Mouse (Mus musculus): Measurements from ENCODE around the gene Wnt16. TPM values are rescaled to one million over a fixed set of nuclear protein-coding genes. Genes with fewer than 3 reads are reported as not detected.

The Wnt16 gene
- polyA plus RNA-seq, 1 experiment, result not detected

DNA sequence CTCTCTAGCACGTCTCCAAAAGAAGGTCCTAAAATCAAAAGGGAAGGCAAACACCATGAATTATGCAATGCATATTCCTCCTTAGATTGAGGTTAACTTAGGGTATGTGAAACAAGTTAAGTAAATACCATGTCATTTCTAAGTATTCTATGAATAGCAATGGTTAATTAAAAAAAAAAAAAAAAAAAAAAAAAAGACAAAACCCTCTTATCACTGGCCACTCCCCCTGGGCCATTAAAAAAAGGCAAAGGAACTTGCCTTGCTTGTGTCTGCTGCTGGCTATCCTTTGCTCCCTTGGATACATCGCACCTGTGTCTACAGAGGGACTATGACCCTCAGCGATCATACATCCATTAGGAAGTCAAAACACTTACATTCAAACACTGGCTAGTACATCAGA, 55.3 kb downstream of the Wnt16 start:
- TF ChIP-seq E2F4 (IDR thresholded peaks at IDR 0.05; ENCODE audit: insufficient read depth), result no peak
- TF ChIP-seq MAX (IDR thresholded peaks at IDR 0.05; ENCODE audit: low read depth), result no peak
- no peak for TF ChIP-seq POLR2AphosphoS2 (IDR thresholded peaks at IDR 0.05; ENCODE audit: insufficient read length, low read depth)
- no peak for TF ChIP-seq TCF3 (IDR thresholded peaks at IDR 0.05; ENCODE audit: insufficient read length, low read depth)
- TF ChIP-seq TCF12 (IDR thresholded peaks at IDR 0.05; ENCODE audit: insufficient read depth, poor library complexity, severe bottlenecking), result no peak
- TF ChIP-seq MYOD1 (IDR thresholded peaks at IDR 0.05; ENCODE audit: control insufficient read depth in 1 of 3, insufficient read length in 2 of 3, low read depth in 2 of 3), result no peak
- TF ChIP-seq USF1 (IDR thresholded peaks at IDR 0.05; ENCODE audit: low read depth), result no peak
- no peak for TF ChIP-seq MYOG (IDR thresholded peaks at IDR 0.05; ENCODE audit: control insufficient read depth in 1 of 3, insufficient read depth in 1 of 3, insufficient read length in 2 of 3, low read depth in 2 of 3)
- no peak for TF ChIP-seq SRF (IDR thresholded peaks at IDR 0.05; ENCODE audit: control insufficient read depth, insufficient read length, low read depth)
- TF ChIP-seq POLR2A (IDR thresholded peaks at IDR 0.05; ENCODE audit: insufficient read length, low read depth), result no peak
- no peak for TF ChIP-seq REST (IDR thresholded peaks at IDR 0.05; ENCODE audit: insufficient read depth, insufficient read length)
- no peak for TF ChIP-seq CEBPB (IDR thresholded peaks at IDR 0.05; ENCODE audit: insufficient read depth, poor library complexity, severe bottlenecking)

DNA sequence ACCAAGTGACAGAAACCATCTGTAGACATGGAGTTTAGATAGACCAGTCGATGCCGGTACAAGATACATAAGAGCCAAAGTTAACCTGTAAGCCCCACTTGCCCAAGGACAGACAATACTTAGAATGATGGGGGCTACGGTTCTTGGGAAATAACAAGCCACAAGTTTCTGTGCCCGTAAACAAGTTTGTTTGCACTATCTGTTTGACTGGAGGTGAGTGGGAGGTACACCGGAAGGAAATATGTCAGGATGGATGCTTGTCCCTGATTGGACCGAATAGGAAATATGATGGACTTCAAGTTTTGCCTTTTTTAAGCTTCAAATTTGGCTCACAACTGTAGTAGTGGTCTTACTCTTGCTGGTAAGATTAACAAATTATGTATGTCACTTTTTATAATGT, 55.7 kb downstream of the Wnt16 start:
- H3ac ChIP-seq (ENCODE audit: control insufficient read depth, insufficient read length), result no peak overlapping the region
- H3K4me2 ChIP-seq (ENCODE audit: low read depth), result no peak overlapping the region
- no peak for TF ChIP-seq TCF12 (IDR thresholded peaks at IDR 0.05; ENCODE audit: insufficient read depth, poor library complexity, severe bottlenecking)
- no peak for TF ChIP-seq MAX (IDR thresholded peaks at IDR 0.05; ENCODE audit: low read depth)
- TF ChIP-seq SRF (IDR thresholded peaks at IDR 0.05; ENCODE audit: control insufficient read depth, insufficient read length, low read depth), result no peak
- no peak for TF ChIP-seq TCF3 (IDR thresholded peaks at IDR 0.05; ENCODE audit: insufficient read length, low read depth)
- no peak for TF ChIP-seq E2F4 (IDR thresholded peaks at IDR 0.05; ENCODE audit: insufficient read depth)
- TF ChIP-seq USF1 (IDR thresholded peaks at IDR 0.05; ENCODE audit: low read depth), result no peak
- no peak for TF ChIP-seq MYOD1 (IDR thresholded peaks at IDR 0.05; ENCODE audit: control insufficient read depth in 1 of 3, insufficient read length in 2 of 3, low read depth in 2 of 3)
- no peak for TF ChIP-seq REST (IDR thresholded peaks at IDR 0.05; ENCODE audit: insufficient read depth, insufficient read length)
- no peak for TF ChIP-seq POLR2AphosphoS2 (IDR thresholded peaks at IDR 0.05; ENCODE audit: insufficient read length, low read depth)
- TF ChIP-seq CEBPB (IDR thresholded peaks at IDR 0.05; ENCODE audit: insufficient read depth, poor library complexity, severe bottlenecking), result no peak
- no peak for TF ChIP-seq POLR2A (IDR thresholded peaks at IDR 0.05; ENCODE audit: insufficient read length, low read depth)
- TF ChIP-seq MYOG (IDR thresholded peaks at IDR 0.05; ENCODE audit: control insufficient read depth in 1 of 3, insufficient read depth in 1 of 3, insufficient read length in 2 of 3, low read depth in 2 of 3), result no peak
- no peaks in the 10 kb centered on the region for H3K27me3 ChIP-seq (ENCODE audit: control insufficient read depth, insufficient read depth, insufficient read length)
- H3K36me3 ChIP-seq (ENCODE audit: control insufficient read depth, insufficient read depth), result peaks cover 9% of the 10 kb centered on the region
- peaks cover 6% of the 10 kb centered on the region for H3K79me2 ChIP-seq (ENCODE audit: control insufficient read depth, insufficient read depth)
- H3K4me3 ChIP-seq, result no peak overlapping the region

More for the DNA sequence above, 55.3 kb downstream of the Wnt16 start:
- H3K4me2 ChIP-seq (ENCODE audit: low read depth), result no peak overlapping the region
- H3K79me2 ChIP-seq (ENCODE audit: control insufficient read depth, insufficient read depth), result peaks cover 6% of the 10 kb centered on the region
- peaks cover 9% of the 10 kb centered on the region for H3K36me3 ChIP-seq (ENCODE audit: control insufficient read depth, insufficient read depth)
- no peak overlapping the region for H3ac ChIP-seq (ENCODE audit: control insufficient read depth, insufficient read length)
- no peak overlapping the region for H3K4me3 ChIP-seq
- H3K27me3 ChIP-seq (ENCODE audit: control insufficient read depth, insufficient read depth, insufficient read length), result no peaks in the 10 kb centered on the region

DNA sequence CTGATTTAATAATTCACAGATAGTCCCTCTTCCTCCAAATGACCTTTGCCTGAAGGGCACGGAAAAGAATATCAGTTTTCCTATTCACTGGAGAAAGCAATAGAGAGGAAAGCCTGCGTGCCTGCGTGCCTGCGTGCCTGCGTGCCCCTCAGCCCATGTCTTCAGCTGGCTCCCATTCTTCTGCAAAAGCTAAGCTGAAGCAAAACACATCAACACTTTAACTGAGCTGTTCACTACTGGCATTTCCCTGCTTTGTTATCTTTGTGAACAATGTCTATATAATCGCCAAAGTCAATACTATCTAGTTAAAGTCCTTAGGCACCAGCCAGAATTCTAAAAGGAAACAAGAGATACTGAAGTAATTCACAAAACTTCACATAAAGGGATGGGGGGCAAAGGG, 56.4 kb downstream of the Wnt16 start:
- H3K4me2 ChIP-seq (ENCODE audit: low read depth), result no peak overlapping the region

DNA sequence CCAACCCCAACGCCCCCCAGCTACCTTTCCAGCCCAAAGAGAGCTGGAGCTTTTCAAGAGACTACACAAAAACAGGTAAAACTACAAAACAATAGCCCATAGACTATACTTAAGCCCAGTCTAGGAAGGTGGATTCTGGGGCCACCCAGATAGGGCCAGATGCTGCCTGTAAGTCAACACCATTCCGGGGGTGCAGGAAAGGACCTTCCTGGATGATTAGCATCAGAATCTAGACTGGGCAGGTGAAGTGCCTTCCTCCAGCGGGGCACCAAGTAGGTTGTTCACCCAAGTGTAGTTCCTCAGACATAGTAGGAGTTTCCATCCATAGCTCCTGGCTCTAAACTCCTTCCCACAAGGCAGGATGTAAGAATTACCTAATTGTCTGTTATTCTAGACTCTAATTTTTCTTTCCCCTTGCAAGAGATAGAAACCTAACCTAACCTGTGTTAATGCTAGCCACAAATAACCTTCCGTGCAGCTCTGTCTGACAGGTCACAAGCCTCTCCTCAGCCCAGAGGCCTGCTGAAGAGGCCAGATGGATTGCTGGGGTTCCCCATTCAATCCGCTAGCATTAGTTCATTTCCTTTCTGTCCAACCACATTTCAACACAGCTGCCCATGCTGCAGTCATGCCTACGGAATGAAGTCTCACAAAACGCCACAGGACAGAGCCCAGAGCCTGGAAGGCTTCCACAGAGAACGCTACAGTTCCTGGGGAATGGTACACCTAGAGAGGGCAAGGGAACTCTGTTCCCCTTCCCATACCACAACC, 59.3 kb downstream of the Wnt16 start:
- Histone ChIP-seq H3K79me2 (ENCODE audit: control insufficient read depth, insufficient read depth) (peaks cover 6% of the 10 kb centered on the region), H3K27me3 (ENCODE audit: control insufficient read depth, insufficient read depth, insufficient read length) (no peaks in the 10 kb centered on the region), H3K4me3 (no peak overlapping the region), H3K4me2 (ENCODE audit: low read depth) (no peak overlapping the region), H3ac (ENCODE audit: control insufficient read depth, insufficient read length) (no peak overlapping the region), H3K36me3 (ENCODE audit: control insufficient read depth, insufficient read depth) (no peaks in the 10 kb centered on the region)
- TF ChIP-seq MAX (IDR thresholded peaks at IDR 0.05; ENCODE audit: low read depth) (no peak), MYOD1 (IDR thresholded peaks at IDR 0.05; ENCODE audit: control insufficient read depth in 1 of 3, insufficient read length in 2 of 3, low read depth in 2 of 3) (no peak), SRF (IDR thresholded peaks at IDR 0.05; ENCODE audit: control insufficient read depth, insufficient read length, low read depth) (no peak), USF1 (IDR thresholded peaks at IDR 0.05; ENCODE audit: low read depth) (no peak), E2F4 (IDR thresholded peaks at IDR 0.05; ENCODE audit: insufficient read depth) (no peak), CEBPB (IDR thresholded peaks at IDR 0.05; ENCODE audit: insufficient read depth, poor library complexity, severe bottlenecking) (no peak), REST (IDR thresholded peaks at IDR 0.05; ENCODE audit: insufficient read depth, insufficient read length) (no peak), TCF12 (IDR thresholded peaks at IDR 0.05; ENCODE audit: insufficient read depth, poor library complexity, severe bottlenecking) (no peak), TCF3 (IDR thresholded peaks at IDR 0.05; ENCODE audit: insufficient read length, low read depth) (no peak), POLR2AphosphoS2 (IDR thresholded peaks at IDR 0.05; ENCODE audit: insufficient read length, low read depth) (no peak), MYOG (IDR thresholded peaks at IDR 0.05; ENCODE audit: control insufficient read depth in 1 of 3, insufficient read depth in 1 of 3, insufficient read length in 2 of 3, low read depth in 2 of 3) (no peak), POLR2A (IDR thresholded peaks at IDR 0.05; ENCODE audit: insufficient read length, low read depth) (no peak)

More for the DNA sequence above, 56.4 kb downstream of the Wnt16 start:
- no peak for TF ChIP-seq POLR2AphosphoS2 (IDR thresholded peaks at IDR 0.05; ENCODE audit: insufficient read length, low read depth)
- no peak for TF ChIP-seq TCF12 (IDR thresholded peaks at IDR 0.05; ENCODE audit: insufficient read depth, poor library complexity, severe bottlenecking)
- TF ChIP-seq TCF3 (IDR thresholded peaks at IDR 0.05; ENCODE audit: insufficient read length, low read depth), result no peak
- TF ChIP-seq SRF (IDR thresholded peaks at IDR 0.05; ENCODE audit: control insufficient read depth, insufficient read length, low read depth), result no peak
- TF ChIP-seq MYOG (IDR thresholded peaks at IDR 0.05; ENCODE audit: control insufficient read depth in 1 of 3, insufficient read depth in 1 of 3, insufficient read length in 2 of 3, low read depth in 2 of 3), result no peak
- no peak for TF ChIP-seq REST (IDR thresholded peaks at IDR 0.05; ENCODE audit: insufficient read depth, insufficient read length)
- no peak for TF ChIP-seq CEBPB (IDR thresholded peaks at IDR 0.05; ENCODE audit: insufficient read depth, poor library complexity, severe bottlenecking)
- TF ChIP-seq POLR2A (IDR thresholded peaks at IDR 0.05; ENCODE audit: insufficient read length, low read depth), result no peak
- no peaks in the 10 kb centered on the region for H3K27me3 ChIP-seq (ENCODE audit: control insufficient read depth, insufficient read depth, insufficient read length)
- H3ac ChIP-seq (ENCODE audit: control insufficient read depth, insufficient read length), result no peak overlapping the region
- no peak overlapping the region for H3K4me3 ChIP-seq
- H3K79me2 ChIP-seq (ENCODE audit: control insufficient read depth, insufficient read depth), result peaks cover 6% of the 10 kb centered on the region
- H3K36me3 ChIP-seq (ENCODE audit: control insufficient read depth, insufficient read depth), result peaks cover 9% of the 10 kb centered on the region

Other genes starting within 250 kb of the Wnt16 start
- 19.4 TPM for gene Fam3c, start 68.0 kb downstream of the Wnt16 start, polyA plus RNA-seq (2012; fragmentation: generic; extraction: Trizol)

Measured in myocyte (in vitro differentiated cells).